Mouse (Mus musculus) adrenal gland, adult 8-10 months (tissue): Measurements from ENCODE around the gene Mydgf. TPM values are rescaled to one million over a fixed set of nuclear protein-coding genes. Genes with fewer than 3 reads are reported as not detected.

Source experiments
- DNase-seq: peaks from one replicate; pipeline ENCODE4 v3.0.0; 2022
- total RNA-seq, 4 experiments: library from RNA; stranded (reverse); gene quantifications; 2 replicates each; pipeline ENCODE4 v1.2.4; 2022

Gene Mydgf
- 10 to 100 TPM; 49.4 to 62.3 (median 54.2) TPM for total RNA-seq

GRCm38 (mm10) chr17:56183658-56184103, at the start of gene Mydgf:
Gene Mydgf, minus strand, starts transcription at chr17:56183920.
- peak; percentile 94 for DNase-seq

- DNase-seq, result no peak
Measured at GRCm38 (mm10) chr17:56233389-56233788, 49.7 kb upstream of the Mydgf start.

GRCm38 (mm10) chr17:56229943-56230342, 46.2 kb upstream of the Mydgf start:
- no peak for DNase-seq

- DNase-seq, result no peak
Measured at GRCm38 (mm10) chr17:56226566-56226965, 42.8 kb upstream of the Mydgf start.

- DNase-seq, result no peak
Measured at GRCm38 (mm10) chr17:56224916-56225315, 41.2 kb upstream of the Mydgf start.

- DNase-seq, result peak; percentile 47
Measured at GRCm38 (mm10) chr17:56219805-56220204, 36.1 kb upstream of the Mydgf start.

GRCm38 (mm10) chr17:56219251-56219650, 35.5 kb upstream of the Mydgf start:
- no peak for DNase-seq

GRCm38 (mm10) chr17:56218377-56219191, 34.9 kb upstream of the Mydgf start, which contains the start of gene Dpp9:
Gene Dpp9, minus strand, starts transcription at chr17:56218905.
- DNase-seq, result peak; percentile 93

- no peak for DNase-seq
Measured at GRCm38 (mm10) chr17:56217670-56218069, 34.0 kb upstream of the Mydgf start.

GRCm38 (mm10) chr17:56214229-56214628, 30.5 kb upstream of the Mydgf start:
- no peak for DNase-seq

GRCm38 (mm10) chr17:56212676-56213075, 29.0 kb upstream of the Mydgf start:
- no peak for DNase-seq

- no peak for DNase-seq
Measured at GRCm38 (mm10) chr17:56211090-56211489, 27.4 kb upstream of the Mydgf start.

- DNase-seq, result no peak
Measured at GRCm38 (mm10) chr17:56208821-56209220, 25.1 kb upstream of the Mydgf start.

GRCm38 (mm10) chr17:56207963-56208530, 24.3 kb upstream of the Mydgf start:
- DNase-seq, result no peak

GRCm38 (mm10) chr17:56206986-56207674, 23.4 kb upstream of the Mydgf start:
- no peak for DNase-seq

GRCm38 (mm10) chr17:56206276-56206884, 22.7 kb upstream of the Mydgf start:
- no peak for DNase-seq

GRCm38 (mm10) chr17:56203729-56204128, 20.0 kb upstream of the Mydgf start:
- no peak for DNase-seq

GRCm38 (mm10) chr17:56202476-56202875, 18.8 kb upstream of the Mydgf start:
- no peak for DNase-seq

GRCm38 (mm10) chr17:56201642-56202041, 17.9 kb upstream of the Mydgf start:
- DNase-seq, result no peak

GRCm38 (mm10) chr17:56200586-56200985, 16.9 kb upstream of the Mydgf start:
- DNase-seq, result no peak

GRCm38 (mm10) chr17:56196860-56197259, 13.1 kb upstream of the Mydgf start:
- no peak for DNase-seq

GRCm38 (mm10) chr17:56194765-56195164, 11.0 kb upstream of the Mydgf start:
- no peak for DNase-seq

GRCm38 (mm10) chr17:56194357-56194756, 10.6 kb upstream of the Mydgf start:
- no peak for DNase-seq
